Mouse (Mus musculus) MEL (cell line): ENCODE measurements at regions not wholly inside any gene's neighbourhood (a gene's known extent, or its start where the extent isn't known, plus 50 kb on each side); places are given as distances from the start of the nearest gene placed in this dataset.

Experiments used
- DNase-seq: peaks from one replicate; pipeline ENCODE4 v3.0.0; 2011; ENCODE audit warnings: low read depth, low spot score
- H3K27ac ChIP-seq: 2 replicates; pipeline ENCODE4 v1.5.1; 2012; ENCODE audit warnings: low read depth, mild to moderate bottlenecking, control low read depth, low read length, moderate library complexity; ENCODE audit not compliant: control insufficient read depth
- H3K27me3 ChIP-seq, 2 experiments: fragments of 150-350 bp in 1 of 2; sonication (generic) in 1 of 2; 2 replicates each; pipeline ENCODE4 v1.6.1; 2012; ENCODE audit warnings: low read length in 2 of 2, mild to moderate bottlenecking in 2 of 2, improper control_type of control experiment in 1 of 2, moderate library complexity in 1 of 2; ENCODE audit not compliant: insufficient read depth in 2 of 2, control insufficient read depth in 1 of 2
- H3K36me3 ChIP-seq, 2 experiments: 2 replicates each; pipeline ENCODE4 v1.6.1; 2012 to 2014; ENCODE audit warnings: low read length in 2 of 2, improper control_type of control experiment in 1 of 2, inconsistent platforms in 1 of 2, mild to moderate bottlenecking in 1 of 2; ENCODE audit not compliant: insufficient read depth in 2 of 2, control insufficient read depth in 1 of 2
- H3K4me1 ChIP-seq, 2 experiments: fragments of 150-350 bp in 1 of 2; sonication (generic) in 1 of 2; 2 replicates each; pipeline ENCODE4 v1.6.1; 2012; ENCODE audit warnings: low read length in 2 of 2, improper control_type of control experiment in 1 of 2, mild to moderate bottlenecking in 1 of 2; ENCODE audit not compliant: insufficient read depth in 2 of 2, control insufficient read depth in 1 of 2
- H3K4me3 ChIP-seq, 2 experiments: fragments of 150-350 bp in 1 of 2; sonication (generic) in 1 of 2; 2 replicates each; pipeline ENCODE4 v1.5.1; 2012; ENCODE audit warnings: low read depth in 2 of 2, low read length in 2 of 2, mild to moderate bottlenecking in 2 of 2, moderate library complexity in 2 of 2, control low read depth in 1 of 2, improper control_type of control experiment in 1 of 2; ENCODE audit not compliant: control insufficient read depth in 1 of 2, insufficient read depth in 1 of 2
- H3K79me2 ChIP-seq: 2 replicates; pipeline ENCODE4 v1.6.1; 2012; ENCODE audit warnings: mild to moderate bottlenecking, low read length, moderate library complexity; ENCODE audit not compliant: control insufficient read depth, poor library complexity, insufficient read depth
- H3K9ac ChIP-seq: 2 replicates; pipeline ENCODE4 v1.6.1; 2012; ENCODE audit warnings: low read depth, mild to moderate bottlenecking, control low read depth, low read length, moderate library complexity; ENCODE audit not compliant: control insufficient read depth, poor library complexity, severe bottlenecking
- H3K9me3 ChIP-seq: fragments of 150-350 bp; sonication (generic); replicated peaks from 2 replicates; pipeline ENCODE4 v1.6.1; 2012; ENCODE audit warnings: mild to moderate bottlenecking, low read length, improper control_type of control experiment, moderate library complexity; ENCODE audit not compliant: insufficient read depth
- BHLHE40 ChIP-seq: IDR thresholded peaks from 2 replicates; pipeline ENCODE4 v1.6.1; 2012; ENCODE audit warnings: low read depth, mild to moderate bottlenecking, inconsistent platforms, low read length, improper control_type of control experiment, borderline replicate concordance
- CHD2 ChIP-seq: IDR thresholded peaks from 2 replicates; pipeline ENCODE4 v1.6.1; 2011; ENCODE audit warnings: low read length, improper control_type of control experiment
- CTCF ChIP-seq, 3 experiments: IDR thresholded peaks in 2 of 3; conservative IDR thresholded peaks in 1 of 3; 2 replicates each; pipeline ENCODE4 v1.5.1; 2011 to 2012; ENCODE audit warnings: low read length in 3 of 3, low read depth in 2 of 3, mild to moderate bottlenecking in 2 of 3, improper control_type of control experiment in 1 of 3, inconsistent platforms in 1 of 3, mixed read lengths in 1 of 3, moderate library complexity in 1 of 3; ENCODE audit not compliant: control insufficient read depth in 1 of 3, insufficient read depth in 1 of 3, poor library complexity in 1 of 3, severe bottlenecking in 1 of 3
- E2F4 ChIP-seq: IDR thresholded peaks from 2 replicates; pipeline ENCODE4 v1.6.1; 2011; ENCODE audit warnings: low read depth, low read length, improper control_type of control experiment, borderline replicate concordance
- ELF1 ChIP-seq: IDR thresholded peaks from 2 replicates; pipeline ENCODE4 v1.6.1; 2014; ENCODE audit warnings: low read depth, mild to moderate bottlenecking, inconsistent platforms, low read length, improper control_type of control experiment, moderate library complexity
- EP300 ChIP-seq, 2 experiments: IDR thresholded peaks; 2 replicates each; pipeline ENCODE4 v1.6.1; 2011; ENCODE audit warnings: improper control_type of control experiment in 2 of 2, low read length in 2 of 2, low read depth in 1 of 2, mild to moderate bottlenecking in 1 of 2
- ETS1 ChIP-seq: IDR thresholded peaks from 2 replicates; pipeline ENCODE4 v1.6.1; 2012; ENCODE audit warnings: low read depth, mild to moderate bottlenecking, inconsistent platforms, low read length, improper control_type of control experiment, moderate library complexity
- GABPA ChIP-seq: IDR thresholded peaks from 2 replicates; pipeline ENCODE4 v1.6.1; 2012; ENCODE audit warnings: low read depth, mild to moderate bottlenecking, inconsistent platforms, low read length, improper control_type of control experiment, moderate library complexity
- HCFC1 ChIP-seq: IDR thresholded peaks from 2 replicates; pipeline ENCODE4 v1.6.1; 2012; ENCODE audit warnings: low read depth, mild to moderate bottlenecking, inconsistent platforms, low read length, improper control_type of control experiment, moderate library complexity
- JUND ChIP-seq: IDR thresholded peaks from 2 replicates; pipeline ENCODE4 v1.6.1; 2011; ENCODE audit warnings: low read depth, mild to moderate bottlenecking, improper control_type of control experiment, low read length
- KAT2A ChIP-seq: conservative IDR thresholded peaks from 2 replicates; pipeline ENCODE4 v1.6.1; 2012; ENCODE audit warnings: low read depth, low read length, improper control_type of control experiment, inconsistent platforms
- MAFK ChIP-seq: IDR thresholded peaks from 2 replicates; pipeline ENCODE4 v1.6.1; 2011; ENCODE audit warnings: low read depth, mild to moderate bottlenecking, low read length, improper control_type of control experiment, borderline replicate concordance
- MAX ChIP-seq: IDR thresholded peaks from 2 replicates; pipeline ENCODE4 v1.6.1; 2011; ENCODE audit warnings: low read length, improper control_type of control experiment
- MAZ ChIP-seq: IDR thresholded peaks from 2 replicates; pipeline ENCODE4 v1.6.1; 2012; ENCODE audit warnings: low read depth, mild to moderate bottlenecking, inconsistent platforms, low read length, improper control_type of control experiment
- MYB ChIP-seq: IDR thresholded peaks from 2 replicates; pipeline ENCODE4 v1.6.1; 2011; ENCODE audit warnings: mild to moderate bottlenecking, low read depth, low read length, improper control_type of control experiment
- MYC ChIP-seq: IDR thresholded peaks from 2 replicates; pipeline ENCODE4 v1.6.1; 2011; ENCODE audit warnings: low read depth, mild to moderate bottlenecking, low read length, improper control_type of control experiment, moderate library complexity
- NELFE ChIP-seq: IDR thresholded peaks from 2 replicates; pipeline ENCODE4 v1.6.1; 2011; ENCODE audit warnings: low read depth, low read length, improper control_type of control experiment
- NRF1 ChIP-seq: IDR thresholded peaks from 2 replicates; pipeline ENCODE4 v1.6.1; 2014; ENCODE audit warnings: low read depth, mild to moderate bottlenecking, inconsistent platforms, low read length, improper control_type of control experiment, moderate library complexity; ENCODE audit not compliant: poor library complexity, insufficient read depth, severe bottlenecking
- POLR2A ChIP-seq, 2 experiments: IDR thresholded peaks; 2 replicates each; pipeline ENCODE4 v1.6.1; 2011 to 2012; ENCODE audit warnings: low read length in 2 of 2, mild to moderate bottlenecking in 2 of 2, control low read depth in 1 of 2, improper control_type of control experiment in 1 of 2, low read depth in 1 of 2, moderate library complexity in 1 of 2; ENCODE audit not compliant: control insufficient read depth in 1 of 2, insufficient read depth in 1 of 2, poor library complexity in 1 of 2
- POLR2AphosphoS2 ChIP-seq: IDR thresholded peaks from 2 replicates; pipeline ENCODE4 v1.6.1; 2011; ENCODE audit warnings: low read length, improper control_type of control experiment
- POLR2AphosphoS5 ChIP-seq: IDR thresholded peaks from 2 replicates; pipeline ENCODE4 v1.6.1; 2012; ENCODE audit warnings: low read depth, borderline replicate concordance, mild to moderate bottlenecking, inconsistent platforms, low read length, moderate library complexity, mixed read lengths
- RCOR1 ChIP-seq: IDR thresholded peaks from 2 replicates; pipeline ENCODE4 v1.6.1; 2012; ENCODE audit warnings: low read depth, mild to moderate bottlenecking, inconsistent platforms, low read length, improper control_type of control experiment
- SIN3A ChIP-seq: IDR thresholded peaks from 2 replicates; pipeline ENCODE4 v1.6.1; 2012; ENCODE audit warnings: low read length, improper control_type of control experiment, inconsistent platforms
- TAL1 ChIP-seq: IDR thresholded peaks from 2 replicates; pipeline ENCODE4 v1.6.1; 2012; ENCODE audit warnings: mild to moderate bottlenecking, inconsistent platforms, low read length, moderate library complexity, mixed read lengths
- TBP ChIP-seq: IDR thresholded peaks from 2 replicates; pipeline ENCODE4 v1.8.0; 2011; ENCODE audit warnings: low read depth, low read length, improper control_type of control experiment
- TCF12 ChIP-seq: IDR thresholded peaks from 2 replicates; pipeline ENCODE4 v1.6.1; 2014; ENCODE audit warnings: low read depth, mild to moderate bottlenecking, inconsistent platforms, low read length, improper control_type of control experiment, moderate library complexity
- USF1 ChIP-seq: IDR thresholded peaks from 2 replicates; pipeline ENCODE4 v1.6.1; 2014; ENCODE audit warnings: low read depth, mild to moderate bottlenecking, inconsistent platforms, low read length, improper control_type of control experiment, moderate library complexity
- ZC3H11A ChIP-seq: IDR thresholded peaks from 2 replicates; pipeline ENCODE4 v1.6.1; 2012; ENCODE audit warnings: low read depth, mild to moderate bottlenecking, inconsistent platforms, low read length, improper control_type of control experiment
- ZKSCAN1 ChIP-seq: IDR thresholded peaks from 2 replicates; pipeline ENCODE4 v1.6.1; 2012; ENCODE audit warnings: low read depth, mild to moderate bottlenecking, inconsistent platforms, low read length, improper control_type of control experiment, moderate library complexity
- ZMIZ1 ChIP-seq: IDR thresholded peaks from 2 replicates; pipeline ENCODE4 v1.6.1; 2012; ENCODE audit warnings: low read depth, mild to moderate bottlenecking, inconsistent platforms, low read length, improper control_type of control experiment, moderate library complexity
- ZNF384 ChIP-seq: IDR thresholded peaks from 2 replicates; pipeline ENCODE4 v1.6.1; 2012; ENCODE audit warnings: low read depth, mild to moderate bottlenecking, inconsistent platforms, low read length, improper control_type of control experiment

- TF ChIP-seq POLR2AphosphoS5 (no peak), ETS1 (no peak), SIN3A (no peak), MAX (no peak), GABPA (no peak), JUND (no peak), TBP (no peak), ZMIZ1 (no peak), ELF1 (no peak), EP300 (IDR thresholded peaks at IDR 0.05; ENCODE audit: low read depth in 1 of 2, low read length in 2 of 2) (no peak), NELFE (no peak), RCOR1 (no peak), MAZ (no peak), MAFK (no peak), CTCF (IDR thresholded peaks at IDR 0.05 in 2 of 3, conservative IDR thresholded peaks at IDR 0.05 in 1 of 3; ENCODE audit: control insufficient read depth in 1 of 3, insufficient read depth in 1 of 3, low read depth in 2 of 3, low read length in 3 of 3, poor library complexity in 1 of 3, severe bottlenecking in 1 of 3) (no peak), HCFC1 (no peak), NRF1 (no peak), ZC3H11A (no peak)
- Histone ChIP-seq H3K4me1 (no peaks in the 10 kb centered on the region), H3K36me3 (no peaks in the 10 kb centered on the region), H3K9me3 (no peaks in the 10 kb centered on the region), H3K27ac (no peak overlapping the region), H3K9ac (no peak overlapping the region), H3K27me3 (peaks cover 1 to 3% of the 10 kb centered on the region in 2 experiments), H3K79me2 (no peaks in the 10 kb centered on the region), H3K4me3 (no peak overlapping the region)
- DNase-seq, result no peak
Observed at GRCm38 (mm10) chr2:74153247-74153850, 242.2 kb upstream of the Atp5g3 start.

DNA sequence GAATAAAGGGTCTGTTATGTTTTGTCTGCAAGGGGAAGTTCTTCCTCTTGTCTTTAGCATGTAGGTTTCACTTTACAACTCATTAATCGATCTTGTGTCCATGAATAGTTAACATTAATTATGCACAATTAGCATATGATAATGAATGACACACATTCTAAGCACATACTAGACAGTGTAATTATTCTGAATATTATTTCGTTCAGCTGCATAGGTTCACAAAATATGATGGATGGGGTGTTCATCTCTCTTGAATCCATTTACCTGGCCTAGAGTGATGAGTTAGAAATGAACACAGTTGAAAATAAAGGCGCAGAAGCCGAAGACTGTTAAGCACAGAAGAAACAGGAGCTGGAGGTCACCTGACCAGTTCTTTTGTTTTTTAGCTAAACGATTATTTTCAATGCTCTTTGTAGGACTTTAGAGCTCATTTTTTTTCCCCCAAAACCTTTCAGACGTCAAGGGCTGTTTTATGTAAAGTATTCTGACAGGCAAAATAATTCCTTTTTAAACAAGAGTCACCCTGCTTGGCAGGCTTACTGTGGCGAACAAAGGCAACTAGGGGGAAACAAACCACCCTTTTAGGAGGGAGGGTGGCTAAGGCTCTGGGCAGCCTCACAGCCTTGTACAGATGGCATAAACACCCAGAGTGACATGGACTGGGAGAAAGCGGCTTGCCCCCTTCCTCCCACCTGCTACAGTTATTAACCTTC lies 241.6 kb upstream of the Atp5g3 start:
- Histone ChIP-seq H3K9me3 (no peaks in the 10 kb centered on the region), H3K4me1 (no peaks in the 10 kb centered on the region), H3K27ac (no peak overlapping the region), H3K27me3 (peaks cover 1 to 3% of the 10 kb centered on the region in 2 experiments), H3K36me3 (no peaks in the 10 kb centered on the region), H3K79me2 (no peaks in the 10 kb centered on the region), H3K4me3 (no peak overlapping the region), H3K9ac (no peak overlapping the region)
- no peak for DNase-seq
- TF ChIP-seq TCF12 (no peak), NELFE (no peak), POLR2AphosphoS2 (no peak), KAT2A (no peak), E2F4 (no peak), NRF1 (no peak), ETS1 (no peak), POLR2A (IDR thresholded peaks at IDR 0.05; ENCODE audit: control insufficient read depth in 1 of 2, insufficient read depth in 1 of 2, low read depth in 1 of 2, low read length in 2 of 2, poor library complexity in 1 of 2) (no peak), ZC3H11A (no peak), ZKSCAN1 (no peak), USF1 (no peak), ZNF384 (no peak), GABPA (no peak), CTCF (IDR thresholded peaks at IDR 0.05 in 2 of 3, conservative IDR thresholded peaks at IDR 0.05 in 1 of 3; ENCODE audit: control insufficient read depth in 1 of 3, insufficient read depth in 1 of 3, low read depth in 2 of 3, low read length in 3 of 3, poor library complexity in 1 of 3, severe bottlenecking in 1 of 3) (no peak), TAL1 (no peak), MYC (no peak), CHD2 (no peak), MYB (no peak), BHLHE40 (no peak)
